Comparison of ENCODE assay signal across 11 mouse cellular contexts in genomic region chr13:20139825-20140665, GRCm38 (mm10). TPM values are rescaled to one million over a fixed set of nuclear protein-coding genes. Genes with fewer than 3 reads are reported as not detected.
DNase-seq lines count a peak whose midpoint lies in the region; ATAC-seq and TF ChIP-seq lines count a peak whose summit lies in the region.
"Had no signal": no experiment of that assay in that cellular context is flagged by ENCODE, and none has a peak within 500 bp of the region (broad histone marks: within the 10 kb centered on the region; RNA-seq: fewer than 3 reads in every experiment).

No protein-coding gene starts in this region.

- no peak overlapping the region for H3K4me2 ChIP-seq in kidney, embryonic 15.5 days
- no peak overlapping the region for H3K4me2 ChIP-seq in kidney, embryonic 16.5 days (replicated peaks; ENCODE audit: low read depth, low read length)
- no peak overlapping the region for H3K4me2 ChIP-seq in forebrain, embryonic 16.5 days (ENCODE audit: low read length)
- H3K4me2 ChIP-seq: limb, embryonic 13.5 days had no signal

- no peaks in the 10 kb centered on the region for H3K27me3 ChIP-seq in kidney, embryonic 15.5 days
- H3K27me3 ChIP-seq in kidney, embryonic 16.5 days (ENCODE audit: insufficient read depth, low read length): no peaks in the 10 kb centered on the region
- 0 out of 2 replicates have a peak, but pooled peaks cover 3% of the 10 kb centered on the region for H3K27me3 ChIP-seq in forebrain, embryonic 16.5 days (replicated peaks; ENCODE audit: control insufficient read depth, insufficient read depth, low read length)
- H3K27me3 ChIP-seq in thymus, adult 2 months (ENCODE audit: control insufficient read depth, insufficient read depth, low read length): no peaks in the 10 kb centered on the region
- H3K27me3 ChIP-seq in embryonic facial prominence, embryonic 10.5 days (replicated peaks; ENCODE audit: low read depth, poor library complexity, severe bottlenecking): no peaks in the 10 kb centered on the region
- H3K27me3 ChIP-seq: limb, embryonic 13.5 days had no signal

- no peaks in the 10 kb centered on the region for H3K36me3 ChIP-seq in kidney, embryonic 15.5 days
- no peaks in the 10 kb centered on the region for H3K36me3 ChIP-seq in kidney, embryonic 16.5 days (ENCODE audit: insufficient read depth, low read length)
- H3K36me3 ChIP-seq in forebrain, embryonic 16.5 days (ENCODE audit: control insufficient read depth, insufficient read depth): no peaks in the 10 kb centered on the region
- no peaks in the 10 kb centered on the region for H3K36me3 ChIP-seq in thymus, adult 2 months (ENCODE audit: control insufficient read depth, insufficient read depth, low read length)
- no peaks in the 10 kb centered on the region for H3K36me3 ChIP-seq in embryonic facial prominence, embryonic 10.5 days (replicated peaks)
- H3K36me3 ChIP-seq: limb, embryonic 13.5 days had no signal

- WGBS in kidney, embryonic 15.5 days: 72% methylated on average over 4 of the region's 4 CpGs
- WGBS in kidney, embryonic 16.5 days: 70% methylated on average over 4 of the region's 4 CpGs
- 67% methylated on average over 4 of the region's 4 CpGs for WGBS in forebrain, embryonic 16.5 days
- 72% methylated on average over 4 of the region's 4 CpGs for WGBS in thymus, adult 2 months
- 81% methylated on average over 4 of the region's 4 CpGs for WGBS in embryonic facial prominence, embryonic 10.5 days

- H3K9me3 ChIP-seq in kidney, embryonic 15.5 days (replicated peaks): no peaks in the 10 kb centered on the region
- no peaks in the 10 kb centered on the region for H3K9me3 ChIP-seq in kidney, embryonic 16.5 days (ENCODE audit: low read length)
- no peaks in the 10 kb centered on the region for H3K9me3 ChIP-seq in forebrain, embryonic 16.5 days (ENCODE audit: control insufficient read depth, low read length)
- H3K9me3 ChIP-seq in embryonic facial prominence, embryonic 10.5 days: no peaks in the 10 kb centered on the region
- H3K9me3 ChIP-seq: limb, embryonic 13.5 days had no signal

- H3K9ac ChIP-seq in kidney, embryonic 15.5 days: no peak overlapping the region
- H3K9ac ChIP-seq in kidney, embryonic 16.5 days (replicated peaks; ENCODE audit: low read length): no peak overlapping the region
- H3K9ac ChIP-seq in forebrain, embryonic 16.5 days (replicated peaks; ENCODE audit: low read depth, low read length): no peak overlapping the region
- H3K9ac ChIP-seq: limb, embryonic 13.5 days had no signal

- peaks cover 25% of the 10 kb centered on the region for H3K4me1 ChIP-seq in kidney, embryonic 15.5 days
- H3K4me1 ChIP-seq in kidney, embryonic 16.5 days (ENCODE audit: insufficient read depth, low read length): peaks cover 13% of the 10 kb centered on the region
- H3K4me1 ChIP-seq in forebrain, embryonic 16.5 days (replicated peaks; ENCODE audit: control insufficient read depth, insufficient read depth, low read length): peaks cover 7% of the 10 kb centered on the region
- peaks cover 2% of the 10 kb centered on the region; the same call in 1 of the 2 replicates for H3K4me1 ChIP-seq in thymus, adult 2 months (replicated peaks; ENCODE audit: control insufficient read depth, insufficient read depth, low read length)
- peaks cover 14% of the 10 kb centered on the region for H3K4me1 ChIP-seq in embryonic facial prominence, embryonic 10.5 days

- TF ChIP-seq POLR2A in thymus, adult 2 months (IDR thresholded peaks at IDR 0.05; ENCODE audit: control insufficient read depth, extremely low read depth, insufficient read depth, low read length, poor library complexity): no peak

- no peak overlapping the region for H3K4me3 ChIP-seq in kidney, embryonic 15.5 days (replicated peaks)
- no peak overlapping the region for H3K4me3 ChIP-seq in kidney, embryonic 16.5 days (ENCODE audit: low read length)
- no peak overlapping the region for H3K4me3 ChIP-seq in forebrain, embryonic 16.5 days (replicated peaks; ENCODE audit: low read length)
- H3K4me3 ChIP-seq in thymus, adult 2 months (ENCODE audit: control insufficient read depth, insufficient read depth, low read length): no peak overlapping the region
- H3K4me3 ChIP-seq in embryonic facial prominence, embryonic 10.5 days: no peak overlapping the region
- H3K4me3 ChIP-seq: limb, embryonic 13.5 days had no signal

- no peak for ATAC-seq in kidney, embryonic 15.5 days (replicated peaks; ENCODE audit: low FRiP score)
- no peak for ATAC-seq in kidney, embryonic 16.5 days (ENCODE audit: low FRiP score, low TSS enrichment)
- ATAC-seq in forebrain, embryonic 16.5 days: peak; percentile 81
- no peak for ATAC-seq in megakaryocyte-erythroid progenitor cell, adult 5-6 weeks (replicated peaks; ENCODE audit: low FRiP score, low TSS enrichment, poor library complexity, severe bottlenecking)

- 0 out of 2 replicates have a peak overlapping the region, but pooled peaks have one; percentile 9 for H3K27ac ChIP-seq in kidney, embryonic 15.5 days
- no peak overlapping the region for H3K27ac ChIP-seq in kidney, embryonic 16.5 days (ENCODE audit: low read length)
- H3K27ac ChIP-seq in forebrain, embryonic 16.5 days (ENCODE audit: low read length): 0 out of 2 replicates have a peak overlapping the region, but pooled peaks have one; percentile 10
- no peak overlapping the region for H3K27ac ChIP-seq in thymus, adult 2 months (ENCODE audit: control insufficient read depth, insufficient read depth, low read length)
- no peak overlapping the region for H3K27ac ChIP-seq in embryonic facial prominence, embryonic 10.5 days (replicated peaks)
- H3K27ac ChIP-seq: limb, embryonic 13.5 days had no signal

- TF ChIP-seq CTCF in thymus, adult 2 months (IDR thresholded peaks at IDR 0.05; ENCODE audit: borderline replicate concordance, control insufficient read depth, extremely low read depth, insufficient read depth, low read length, poor library complexity): no peak

- DNase-seq in B cell, adult 2 months: peak; percentile 61 to 70
- DNase-seq in naive thymus-derived CD4-positive, alpha-beta T cell, adult 2 months (ENCODE audit: low read depth): peak; percentile 24
- DNase-seq in thymus, adult 2 months: no peak
- no peak for DNase-seq in embryonic facial prominence, embryonic 10.5 days (ENCODE audit: low spot score)
- DNase-seq: kidney, adult 18-20 months; layer of hippocampus, adult 9-11 months had no signal

RNA-seq across cellular contexts. Expression of gene Elmo1, which starts 49.6 kb away (rescaled TPM):
- 16.1 and 16.9 TPM in 2 replicates for polyA plus RNA-seq in kidney, embryonic 15.5 days (2015; fragmentation: Nextera tagmentation; extraction: Ambion mirVana)
- 16.5 and 16.8 TPM in 2 replicates for polyA plus RNA-seq in kidney, embryonic 16.5 days (2015; fragmentation: Nextera tagmentation; extraction: Ambion mirVana)
- 37.6 and 42.4 TPM in 2 replicates for polyA plus RNA-seq in forebrain, embryonic 16.5 days (2015; fragmentation: Nextera tagmentation; extraction: Ambion mirVana)
- 50.2 and 52.5 TPM in 2 replicates for polyA plus RNA-seq in thymus, adult 2 months (2012; rRNA removed)
- 9.0 and 9.8 TPM in 2 replicates for polyA plus RNA-seq in embryonic facial prominence, embryonic 10.5 days (2016; fragmentation: Nextera tagmentation; extraction: Ambion mirVana)
- total RNA-seq in megakaryocyte-erythroid progenitor cell, adult 5-6 weeks (2014; fragmentation: Nextera tagmentation): 23.4 and 35.0 TPM in 2 replicates
- 13.0 and 17.2 TPM in 2 replicates for total RNA-seq in megakaryocyte-erythroid progenitor cell, adult 5-6 weeks (2017)

Comparison
In these comparisons a context has a peak if more than half of its experiments do, and no peak if none do; other contexts are left out.
1. H3K27ac ChIP-seq: peak in kidney, embryonic 15.5 days (single experiment) and forebrain, embryonic 16.5 days (single experiment); none in kidney, embryonic 16.5 days (single experiment), thymus, adult 2 months (single experiment) and embryonic facial prominence, embryonic 10.5 days (single experiment).
2. DNase-seq: peak in B cell, adult 2 months (2 of 2) and naive thymus-derived CD4-positive, alpha-beta T cell, adult 2 months (single experiment); none in thymus, adult 2 months (single experiment) and embryonic facial prominence, embryonic 10.5 days (single experiment).